Mouse (Mus musculus) adrenal gland, adult 8-10 months (tissue): ENCODE results near the gene Olfr59. TPM values are rescaled to one million over a fixed set of nuclear protein-coding genes. Genes with fewer than 3 reads are reported as not detected.

Experiments used
- DNase-seq: peaks from one replicate; pipeline ENCODE4 v3.0.0; 2022
- total RNA-seq, 4 experiments: library from RNA; stranded (reverse); gene quantifications; 2 replicates each; pipeline ENCODE4 v1.2.4; 2022

The Olfr59 gene
- total RNA-seq = not detected

DNA sequence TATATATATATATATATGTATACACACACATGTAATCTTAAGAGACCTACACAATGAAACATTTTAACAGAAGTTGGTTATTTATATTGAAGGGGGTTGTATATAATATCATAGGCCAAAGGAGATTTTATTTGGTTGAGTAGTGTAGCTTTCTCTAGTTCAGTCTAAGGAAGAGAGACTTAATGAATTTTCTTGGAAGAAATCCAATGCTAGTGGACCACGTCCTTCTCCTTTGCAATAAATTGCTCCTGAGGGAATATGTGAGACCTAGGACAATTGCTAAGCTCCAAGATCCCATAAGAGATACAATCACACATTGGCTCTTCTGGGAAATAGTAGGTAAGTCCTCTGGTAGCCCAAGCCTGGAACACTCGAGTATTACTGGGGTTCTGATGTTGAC, at the start of gene Olfr59:
Gene Olfr59 (plus strand): TSS at position 301 of the 400 bp plus-strand sequence.
- no peak for DNase-seq

DNA sequence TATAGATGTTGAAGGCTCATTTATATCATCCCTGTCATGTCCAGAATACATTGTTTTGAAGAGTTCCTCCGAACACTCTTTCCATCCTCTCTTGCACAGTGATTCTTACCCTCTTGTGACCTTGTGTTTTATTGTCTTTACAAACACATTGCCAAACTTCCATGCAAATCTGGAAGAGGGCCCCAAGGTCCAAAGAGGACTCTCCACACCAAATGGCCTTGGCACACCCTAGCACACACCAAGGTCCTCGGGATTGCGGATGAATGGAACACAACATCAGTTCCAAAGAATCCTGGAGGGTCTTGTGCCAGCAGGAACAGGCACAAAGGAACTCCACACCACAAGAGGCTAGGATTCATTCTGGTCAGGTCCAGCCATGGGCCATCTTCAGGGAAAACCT, 42.3 kb upstream of the Olfr59 start:
- DNase-seq = peak; percentile 36

DNA sequence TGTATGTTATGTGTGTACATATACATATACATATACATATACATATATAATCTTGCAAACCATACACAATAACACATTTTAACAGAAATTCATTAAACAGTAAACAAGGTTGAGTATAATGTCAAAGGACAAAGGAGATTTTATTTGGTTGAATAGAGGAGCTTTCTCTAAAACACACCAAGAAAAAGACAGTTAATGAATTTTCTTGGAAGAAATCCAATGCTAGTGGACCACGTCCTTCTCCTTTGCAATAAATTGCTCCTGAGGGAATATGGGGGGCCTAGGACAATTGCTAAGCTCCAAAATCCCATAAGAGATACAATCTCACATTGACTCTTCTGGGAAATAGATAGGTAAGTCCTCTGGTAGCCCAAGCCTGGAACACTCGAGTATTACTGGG, 24.0 kb upstream of the Olfr59 start, which contains the start of gene Olfr406:
Gene Olfr406 (plus strand): TSS at position 301 of the 400 bp plus-strand sequence.
- DNase-seq = no peak

DNA sequence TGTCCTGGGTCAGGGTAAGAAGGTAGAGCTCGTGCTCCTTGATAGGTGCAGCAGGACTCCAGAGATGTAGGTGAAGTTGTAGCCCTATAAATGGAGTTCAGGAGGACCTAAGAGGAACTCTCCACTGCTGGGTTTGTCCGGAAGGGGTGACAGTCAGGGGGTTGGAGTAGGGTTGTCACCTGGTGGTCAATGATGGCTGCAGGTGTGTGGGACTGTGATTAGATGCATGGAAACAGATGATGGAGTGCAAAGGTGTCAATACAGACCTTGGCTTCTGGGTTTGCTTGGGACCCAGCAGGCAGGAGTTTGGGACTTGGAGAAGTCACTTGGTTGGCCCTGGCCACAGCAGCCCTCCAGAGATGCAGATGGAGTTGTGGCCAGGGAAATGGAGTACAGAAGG, 3.7 kb downstream of the Olfr59 start:
- no peak for DNase-seq

DNA sequence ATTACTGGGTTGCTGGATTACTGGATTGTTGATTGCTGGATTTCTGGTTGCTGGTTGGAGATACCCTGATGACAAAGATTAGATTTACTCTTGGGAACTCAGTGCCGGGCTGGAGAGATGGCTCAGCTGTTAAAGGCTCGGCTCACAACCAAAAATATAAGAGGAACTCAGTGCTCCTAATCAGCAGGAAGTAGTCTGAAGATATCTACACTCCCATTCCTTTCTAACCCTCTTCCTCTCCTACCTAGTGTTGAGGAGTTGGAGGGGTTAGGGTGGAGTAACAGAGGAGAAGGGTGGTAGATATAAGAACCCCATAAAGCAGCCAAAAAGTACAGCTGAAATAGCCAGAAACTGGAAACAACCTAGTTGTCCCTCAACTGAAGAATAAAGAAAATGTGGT, 42.5 kb downstream of the Olfr59 start:
- no peak for DNase-seq

DNA sequence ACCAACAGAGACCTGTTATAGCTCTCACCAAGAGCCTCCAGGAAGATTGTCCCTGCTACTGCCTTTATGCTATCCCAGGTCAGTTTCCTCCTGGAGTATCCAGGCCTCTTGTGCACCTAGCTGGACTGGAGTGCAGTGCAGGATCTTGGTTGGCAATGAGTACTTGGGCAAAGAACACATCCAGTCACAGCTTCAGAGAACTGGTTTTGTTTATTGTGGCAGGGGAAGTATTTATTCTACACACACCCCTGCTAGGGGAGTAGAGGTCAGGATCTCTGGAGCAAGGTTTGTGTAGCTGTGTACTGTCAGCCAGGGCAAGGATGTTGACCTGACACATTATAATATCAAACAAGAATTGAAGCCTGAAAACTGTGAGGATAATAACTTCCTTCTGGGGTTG, 45.2 kb downstream of the Olfr59 start:
- no peak for DNase-seq

DNA sequence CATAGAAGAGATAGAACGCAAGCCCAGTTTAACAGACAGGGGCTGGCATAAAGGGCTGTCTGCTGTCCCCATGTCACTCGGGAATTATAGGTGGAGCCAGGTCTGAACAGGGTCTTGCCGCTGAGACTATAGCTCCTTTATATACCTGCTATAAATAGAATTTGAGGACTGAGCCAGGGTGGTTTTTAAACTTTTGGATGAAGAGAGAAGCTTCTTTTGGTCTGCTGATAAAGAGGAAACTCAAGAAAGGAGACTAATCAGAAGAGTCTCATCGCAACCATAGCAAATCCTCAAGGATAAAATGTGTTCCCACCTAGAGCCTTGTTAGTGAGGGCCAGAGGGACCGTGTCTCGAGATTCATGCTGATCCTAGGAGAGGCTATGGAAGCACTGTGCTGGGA, 54.4 kb downstream of the Olfr59 start, which contains the start of gene Olfr410:
Gene Olfr410 (minus strand): TSS at position 101 of the 400 bp plus-strand sequence.
- DNase-seq = no peak

Other genes with a start within 250 kb of the Olfr59 start
- not detected for gene Olfr139, start 227.2 kb upstream of the Olfr59 start, total RNA-seq
- not detected for gene Olfr399, start 227.1 kb upstream of the Olfr59 start, total RNA-seq
- gene Zfp616, start 213.8 kb upstream of the Olfr59 start, total RNA-seq = not detected
- not detected for gene Olfr401, start 170.0 kb upstream of the Olfr59 start, total RNA-seq
- not detected for gene Olfr402, start 130.2 kb upstream of the Olfr59 start, total RNA-seq
- not detected for gene Olfr403, start 97.5 kb upstream of the Olfr59 start, total RNA-seq
- gene Olfr43, start 72.4 kb upstream of the Olfr59 start, total RNA-seq = not detected
- not detected for gene Olfr406, start 23.9 kb upstream of the Olfr59 start, total RNA-seq
- gene Olfr410, start 54.3 kb downstream of the Olfr59 start, total RNA-seq = not detected
- not detected for gene Olfr411, start 68.9 kb downstream of the Olfr59 start, total RNA-seq
- not detected for gene Olfr412, start 78.3 kb downstream of the Olfr59 start, total RNA-seq